Mouse (Mus musculus) forebrain, embryonic 11.5 days (tissue): ENCODE results near the gene Crlf1. TPM values are rescaled to one million over a fixed set of nuclear protein-coding genes. Genes with fewer than 3 reads are reported as not detected.

Experiments
- ATAC-seq: fragments of 200-750 bp; cut with Nextera tagmentation; replicated peaks from 2 replicates; pipeline ENCODE4 v1.8.0; 2017; ENCODE audit warnings: moderate TSS enrichment; ENCODE audit not compliant: low FRiP score
- DNase-seq: peaks from one replicate; pipeline ENCODE4 v3.0.0-alpha.2; 2017; ENCODE audit warnings: low spot score
- H3K27ac ChIP-seq: fragments of 300-500 bp; sonication (generic); 2 replicates; pipeline ENCODE4 v1.5.1; 2014; ENCODE audit warnings: low read depth, low read length
- H3K27me3 ChIP-seq: fragments of 300-500 bp; sonication (generic); 2 replicates; pipeline ENCODE4 v1.6.1; 2014; ENCODE audit warnings: mild to moderate bottlenecking, low read length, mixed read lengths; ENCODE audit not compliant: control insufficient read depth, insufficient read depth
- H3K36me3 ChIP-seq: fragments of 300-500 bp; sonication (generic); 2 replicates; pipeline ENCODE4 v1.6.1; 2014; ENCODE audit warnings: mild to moderate bottlenecking, low read length, moderate library complexity, mixed read lengths; ENCODE audit not compliant: control insufficient read depth, insufficient read depth
- H3K4me1 ChIP-seq: fragments of 300-500 bp; sonication (generic); replicated peaks from 2 replicates; pipeline ENCODE4 v1.6.1; 2014; ENCODE audit warnings: low read length, mixed read lengths; ENCODE audit not compliant: control insufficient read depth, insufficient read depth
- H3K4me2 ChIP-seq: fragments of 300-500 bp; sonication (generic); 2 replicates; pipeline ENCODE4 v1.6.1; 2014; ENCODE audit warnings: low read depth, mild to moderate bottlenecking, low read length, moderate library complexity, mixed read lengths; ENCODE audit not compliant: severe bottlenecking
- H3K4me3 ChIP-seq: fragments of 300-500 bp; sonication (generic); 2 replicates; pipeline ENCODE4 v1.5.1; 2014; ENCODE audit warnings: low read depth, low read length
- H3K9ac ChIP-seq: fragments of 300-500 bp; sonication (generic); 2 replicates; pipeline ENCODE4 v1.6.1; 2014; ENCODE audit warnings: low read length
- H3K9me3 ChIP-seq: fragments of 300-500 bp; sonication (generic); 2 replicates; pipeline ENCODE4 v1.6.1; 2016; ENCODE audit warnings: low read length, mixed read lengths; ENCODE audit not compliant: control insufficient read depth
- WGBS: fragments of 180-500 bp; shearing (Covaris S2); extraction: QIAGEN DNeasy Blood & Tissue Kit; methylation state at CpG from one replicate; pipeline ENCODE4 v1.1.7; 2014; 5-methylcytosine and 5-hydroxymethylcytosine counted together
- polyA plus RNA-seq: library from polyadenylated mRNA; unstranded; fragments of >200 nt; fragmentation: Nextera tagmentation; extraction: Ambion mirVana; gene quantifications from 2 replicates; pipeline ENCODE4 v1.2.1, GENCODE M21; 2014

Crlf1 gene
- polyA plus RNA-seq, 1 experiment from 2014 or later = 10.9 TPM

DNA sequence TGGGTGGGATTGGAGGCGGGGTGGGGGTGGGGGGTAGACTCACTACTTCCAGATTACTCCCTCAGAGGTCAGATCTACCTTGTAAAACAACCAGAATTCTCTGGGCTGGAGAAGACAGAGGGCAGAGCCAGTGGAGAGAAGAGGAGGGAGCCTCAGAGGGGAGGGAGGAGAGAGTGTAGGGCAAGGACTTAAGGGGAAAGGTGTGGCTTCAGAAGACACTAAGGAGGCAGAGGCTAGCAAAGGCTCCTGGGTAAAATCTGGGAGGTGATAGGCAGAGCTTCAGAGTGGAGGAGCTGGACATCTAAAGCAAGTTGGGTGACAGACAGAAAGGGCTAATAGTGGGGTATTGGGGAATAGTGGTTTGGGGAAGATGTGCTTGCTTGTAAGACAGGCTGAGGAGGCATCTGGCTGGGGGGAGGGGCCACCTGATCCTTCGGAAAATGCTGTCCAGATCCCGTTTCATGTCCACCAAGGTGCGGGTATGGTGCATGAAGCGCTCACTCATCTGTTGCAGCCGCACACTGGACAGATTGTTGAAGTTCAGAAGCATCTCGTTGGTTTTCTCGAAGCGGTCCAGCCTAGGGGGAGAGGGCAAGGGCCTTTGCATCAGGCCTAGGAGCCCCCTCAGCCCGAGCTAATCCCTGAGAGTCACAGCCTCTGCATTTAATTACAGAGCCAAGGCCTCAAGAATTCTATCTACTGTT lies 25.1 kb downstream of the Crlf1 start:
- no peak for DNase-seq
- Histone ChIP-seq H3K27ac (no peak overlapping the region), H3K36me3 (peaks cover 2% of the 10 kb centered on the region; the same call in 1 of the 2 replicates), H3K9me3 (no peaks in the 10 kb centered on the region), H3K4me2 (no peak overlapping the region), H3K27me3 (no peaks in the 10 kb centered on the region), H3K4me3 (no peak overlapping the region), H3K9ac (no peak overlapping the region), H3K4me1 (peaks cover 4% of the 10 kb centered on the region)
- WGBS = 72% methylated on average over 10 of the region's 10 CpGs
- ATAC-seq = no peak

DNA sequence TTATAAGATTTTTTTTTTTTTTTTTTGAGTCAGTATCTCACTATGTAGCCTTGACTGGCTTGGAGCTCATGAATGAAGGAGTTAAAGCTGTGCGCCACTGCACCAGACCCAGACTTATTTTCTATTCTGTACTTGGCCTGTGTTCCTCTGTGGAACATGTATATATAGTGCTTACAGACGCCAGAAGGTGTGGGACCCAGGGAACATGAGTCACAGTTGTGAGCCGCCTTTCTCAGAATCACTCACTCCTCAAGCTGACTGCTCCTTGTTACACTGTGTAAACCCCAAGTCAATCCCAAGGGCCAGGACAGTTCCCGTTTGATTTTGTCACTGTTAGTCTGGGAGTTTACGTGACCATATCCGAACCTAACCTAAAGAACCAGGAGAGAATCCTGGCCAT lies 26.1 kb downstream of the Crlf1 start:
- no peaks in the 10 kb centered on the region for H3K9me3 ChIP-seq
- no peak for ATAC-seq
- H3K4me1 ChIP-seq = peaks cover 4% of the 10 kb centered on the region
- H3K9ac ChIP-seq = no peak overlapping the region
- no peak overlapping the region for H3K4me2 ChIP-seq
- no peak overlapping the region for H3K27ac ChIP-seq
- 90% methylated on average over 6 of the region's 6 CpGs for WGBS
- H3K36me3 ChIP-seq = no peaks in the 10 kb centered on the region; the same call in 1 of the 2 replicates
- no peak for DNase-seq
- H3K27me3 ChIP-seq = no peaks in the 10 kb centered on the region
- no peak overlapping the region for H3K4me3 ChIP-seq

DNA sequence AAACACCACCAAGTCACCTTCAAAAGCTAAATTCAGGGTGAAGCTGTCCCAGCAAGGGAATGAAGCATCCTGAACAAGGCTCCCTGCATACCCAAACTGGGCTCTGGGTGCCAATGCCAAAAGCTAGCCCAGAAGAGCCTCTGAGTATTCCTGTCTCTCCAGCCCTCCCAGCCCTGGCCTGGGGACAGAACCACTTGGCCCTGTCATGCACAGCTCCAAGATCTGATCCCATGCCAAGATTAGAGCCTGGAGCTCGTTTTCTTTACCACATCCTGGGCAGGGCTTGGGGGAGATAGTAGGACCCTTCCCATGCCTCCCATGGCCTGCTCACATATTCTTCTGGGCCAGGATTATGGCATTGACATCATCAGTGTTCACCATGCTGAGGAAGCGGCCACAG lies 26.6 kb downstream of the Crlf1 start:
- H3K36me3 ChIP-seq = no peaks in the 10 kb centered on the region; the same call in 1 of the 2 replicates
- no peak for ATAC-seq
- H3K4me1 ChIP-seq = peaks cover 4% of the 10 kb centered on the region
- no peak overlapping the region for H3K4me2 ChIP-seq
- no peak overlapping the region for H3K9ac ChIP-seq
- H3K9me3 ChIP-seq = no peaks in the 10 kb centered on the region
- no peak overlapping the region for H3K27ac ChIP-seq
- no peak overlapping the region for H3K4me3 ChIP-seq
- no peak for DNase-seq
- H3K27me3 ChIP-seq = no peaks in the 10 kb centered on the region
- 79% methylated on average over 2 of the region's 2 CpGs for WGBS

DNA sequence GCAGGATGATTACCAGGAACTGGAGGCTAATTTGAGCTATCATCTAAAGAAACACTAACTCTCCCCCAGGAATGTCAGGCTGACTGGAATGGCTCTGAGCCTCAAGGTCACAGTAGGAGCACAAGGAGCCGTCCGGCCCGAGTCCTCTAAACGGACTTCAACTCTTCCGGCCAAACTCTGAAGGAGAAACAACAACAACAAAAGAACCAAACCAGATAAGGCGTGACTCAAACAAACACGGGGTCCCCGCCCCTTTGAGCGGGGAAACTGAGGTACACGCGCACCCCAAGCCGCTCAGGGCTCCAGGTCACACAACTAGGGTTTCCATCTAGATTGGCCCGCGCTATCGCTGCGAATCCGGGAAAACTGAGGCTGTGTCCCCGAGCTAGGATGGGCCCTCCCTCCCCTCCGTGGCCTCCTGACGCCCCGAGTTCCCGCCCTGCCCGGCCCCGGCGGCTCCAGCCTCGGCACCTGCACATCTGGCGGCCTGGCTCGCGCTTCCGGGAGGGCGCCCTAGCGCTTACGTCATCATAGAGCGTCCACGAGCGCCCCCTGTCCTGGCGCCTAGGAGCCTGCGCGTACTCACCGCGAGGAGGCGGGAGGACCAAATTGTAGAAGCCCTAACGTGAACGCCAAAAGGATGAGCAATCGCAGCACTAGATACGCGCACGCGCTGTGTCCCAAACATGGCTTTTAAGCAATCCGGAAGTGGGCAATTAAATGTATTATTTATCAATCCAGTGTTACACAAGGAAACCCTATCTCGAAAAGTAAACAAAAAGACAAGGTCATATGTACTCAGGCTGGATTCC lies 29.8 kb downstream of the Crlf1 start:
- Histone ChIP-seq H3K27ac (peak overlapping the region; percentile 50), H3K4me3 (peak overlapping the region; percentile 67), H3K36me3 (no peaks in the 10 kb centered on the region), H3K9ac (peak overlapping the region; percentile 75), H3K4me1 (peaks cover 6% of the 10 kb centered on the region), H3K27me3 (no peaks in the 10 kb centered on the region), H3K4me2 (peak overlapping the region; percentile 84), H3K9me3 (no peaks in the 10 kb centered on the region)
- ATAC-seq (peak; percentile 80), DNase-seq (peak; percentile 97)
- under 1% methylated on average over 51 of the region's 51 CpGs for WGBS

DNA sequence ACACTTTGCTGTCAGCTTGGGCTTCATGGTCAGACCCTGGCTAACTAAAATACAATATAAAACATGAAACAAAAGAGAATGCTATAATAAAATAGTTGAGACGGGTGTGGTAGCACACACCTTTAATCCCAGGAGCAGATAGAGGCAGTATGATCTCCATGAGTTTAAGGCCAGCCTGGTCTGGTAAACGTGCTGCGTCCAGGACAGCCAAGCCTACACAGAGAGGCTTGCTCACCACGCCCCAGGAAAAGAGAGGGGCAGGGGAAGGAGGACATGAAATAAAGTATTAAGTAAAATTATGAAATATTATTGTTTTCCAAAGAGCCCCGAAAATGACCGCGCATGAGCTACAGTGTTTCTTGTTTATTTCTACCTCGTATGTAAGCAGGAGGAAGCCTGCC lies 34.2 kb downstream of the Crlf1 start:
- Histone ChIP-seq H3K9me3 (no peaks in the 10 kb centered on the region), H3K4me1 (peaks cover 10% of the 10 kb centered on the region), H3K36me3 (peaks cover 4% of the 10 kb centered on the region; the same call in 1 of the 2 replicates), H3K9ac (peak overlapping the region; percentile 95), H3K27ac (no peak overlapping the region), H3K27me3 (no peaks in the 10 kb centered on the region), H3K4me3 (peak overlapping the region; percentile 90), H3K4me2 (peak overlapping the region; percentile 86)
- WGBS = 4% methylated on average over 8 of the region's 8 CpGs
- ATAC-seq (no peak), DNase-seq (no peak)

DNA sequence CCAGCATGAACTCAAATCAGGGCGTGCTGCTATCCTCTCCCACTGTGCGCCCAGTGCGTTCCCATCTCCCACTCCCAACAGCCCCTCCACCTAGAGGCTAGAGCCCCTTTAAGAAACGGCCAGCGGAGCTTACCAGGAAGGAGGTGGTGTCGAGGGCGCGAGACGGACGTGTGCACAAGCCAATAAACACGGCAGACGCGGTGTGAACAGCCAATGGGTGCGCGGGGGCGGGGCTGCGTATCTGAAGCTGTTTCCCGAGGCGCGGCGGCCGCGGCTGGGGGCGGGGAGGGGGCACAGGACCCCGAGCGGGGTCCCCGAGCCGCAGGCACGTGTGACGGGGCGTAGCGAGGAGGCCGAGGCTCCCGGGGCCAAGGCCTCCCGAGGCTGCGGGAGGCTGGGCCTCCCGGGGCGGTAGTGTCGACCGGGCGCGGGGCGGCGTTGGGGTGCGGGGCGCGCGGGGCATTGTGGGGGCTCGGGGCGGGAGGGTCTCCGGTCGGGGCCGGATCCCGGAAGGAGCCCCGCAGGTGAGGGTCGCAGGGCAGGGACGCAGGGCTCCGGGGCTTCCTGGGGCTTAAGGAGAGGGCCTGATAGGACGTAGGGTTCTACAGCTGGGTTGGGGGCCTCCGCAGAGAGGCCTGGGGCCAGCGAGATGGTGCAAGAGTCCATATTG lies 34.7 kb downstream of the Crlf1 start, which contains the start of the genes Fkbp8 and Kxd1:
Gene Fkbp8 (plus strand): TSS at position 213 of the 670 bp plus-strand sequence.
Gene Kxd1 (minus strand): TSS at position 445 of the 670 bp plus-strand sequence.
- Histone ChIP-seq H3K27ac (peak within 1 kb of the TSS; percentile 72; the same call in 1 of the 2 replicates), H3K9ac (peak within 1 kb of the TSS; percentile 95), H3K4me1 (0 out of 2 replicates have a peak, but pooled peaks cover 7% of the 10 kb centered on the region), H3K4me3 (peak within 1 kb of the TSS; percentile 90), H3K4me2 (peak within 1 kb of the TSS; percentile 86), H3K36me3 (peaks cover 4% of the 10 kb centered on the region; the same call in 1 of the 2 replicates), H3K9me3 (no peaks in the 10 kb centered on the region), H3K27me3 (no peaks in the 10 kb centered on the region)
- peak; percentile 93 for ATAC-seq
- peak; percentile 99 for DNase-seq
- WGBS = under 1% methylated on average over 53 of the region's 61 CpGs

DNA sequence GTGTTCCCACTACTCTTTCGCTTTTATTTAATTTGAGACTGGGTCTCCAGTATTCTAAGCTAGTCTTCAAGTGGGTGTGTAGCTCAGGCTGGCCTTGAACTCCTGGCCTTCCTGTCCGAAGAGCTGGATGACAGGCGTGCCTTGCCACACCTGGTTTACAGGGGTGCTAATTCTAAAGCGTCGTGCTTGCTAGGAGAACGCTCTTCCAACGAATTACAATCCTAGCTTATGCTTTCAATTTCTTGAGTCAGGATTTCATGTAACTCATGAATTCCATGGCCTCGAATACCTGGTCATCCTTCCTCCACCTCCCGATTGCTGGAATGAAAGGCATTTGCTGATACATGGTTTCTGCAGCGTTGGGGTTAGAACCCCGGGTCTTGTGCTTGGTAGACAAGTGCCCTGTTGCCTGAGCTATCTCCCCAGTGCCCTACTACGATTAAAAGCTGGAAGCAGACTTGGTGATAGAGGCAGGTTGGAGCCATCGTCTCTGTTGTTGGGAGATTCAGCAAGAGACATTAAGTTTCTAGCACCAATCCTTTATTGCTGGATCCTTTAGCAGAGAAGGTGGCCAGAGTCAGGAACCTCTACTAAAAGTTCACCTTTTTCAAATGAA lies 35.3 kb downstream of the Crlf1 start:
- WGBS = 35% methylated on average over 13 of the region's 13 CpGs

DNA sequence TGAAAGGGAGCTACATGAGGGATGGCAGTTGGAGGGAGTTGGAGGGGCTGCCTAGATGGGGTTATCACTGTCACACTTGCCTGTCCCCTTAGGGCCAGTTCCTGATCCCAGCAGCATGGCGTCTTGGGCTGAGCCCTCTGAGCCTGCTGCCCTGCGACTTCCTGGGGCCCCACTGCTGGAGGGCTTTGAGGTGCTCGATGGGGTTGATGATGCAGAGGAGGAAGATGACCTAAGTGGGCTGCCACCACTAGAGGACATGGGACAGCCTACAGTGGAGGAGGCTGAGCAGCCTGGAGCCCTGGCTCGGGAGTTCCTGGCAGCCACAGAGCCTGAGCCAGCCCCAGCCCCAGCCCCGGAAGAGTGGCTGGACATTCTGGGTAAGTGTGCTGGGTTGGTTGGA lies 36.3 kb downstream of the Crlf1 start:
- Histone ChIP-seq H3K9ac (no peak overlapping the region), H3K27ac (no peak overlapping the region), H3K4me3 (no peak overlapping the region), H3K4me2 (no peak overlapping the region), H3K27me3 (no peaks in the 10 kb centered on the region), H3K9me3 (no peaks in the 10 kb centered on the region), H3K36me3 (peaks cover 4% of the 10 kb centered on the region; the same call in 1 of the 2 replicates), H3K4me1 (0 out of 2 replicates have a peak, but pooled peaks cover 7% of the 10 kb centered on the region)
- DNase-seq (no peak), ATAC-seq (no peak)
- WGBS = 86% methylated on average over 5 of the region's 5 CpGs

More for the DNA sequence above, 35.3 kb downstream of the Crlf1 start:
- peak overlapping the region; percentile 72; the same call in 1 of the 2 replicates for H3K27ac ChIP-seq
- peaks cover 4% of the 10 kb centered on the region; the same call in 1 of the 2 replicates for H3K36me3 ChIP-seq
- no peaks in the 10 kb centered on the region for H3K9me3 ChIP-seq
- ATAC-seq (no peak), DNase-seq (no peak)
- 0 out of 2 replicates have a peak, but pooled peaks cover 7% of the 10 kb centered on the region for H3K4me1 ChIP-seq
- H3K4me2 ChIP-seq = peak overlapping the region; percentile 86
- no peaks in the 10 kb centered on the region for H3K27me3 ChIP-seq
- peak overlapping the region; percentile 95 for H3K9ac ChIP-seq
- peak overlapping the region; percentile 90 for H3K4me3 ChIP-seq
